In genomic region chr3:145612662-145613061, GRCm38 (mm10) we compare ENCODE assay signal across 9 mouse cellular contexts. TPM values are rescaled to one million over a fixed set of nuclear protein-coding genes. Genes with fewer than 3 reads are reported as not detected.
DNase-seq lines count a peak whose midpoint lies in the region; ATAC-seq and TF ChIP-seq lines count a peak whose summit lies in the region.
"Had no signal": no experiment of that assay in that cellular context is flagged by ENCODE, and none has a peak within 500 bp of the region (broad histone marks: within the 10 kb centered on the region; RNA-seq: fewer than 3 reads in every experiment).

No protein-coding gene starts in this region.

- H3K4me3 ChIP-seq in CH12.LX (replicated peaks in 1 of 3; ENCODE audit: low read depth in 2 of 3, low read length in 2 of 3, poor library complexity in 1 of 3): no peak overlapping the region
- H3K4me3 ChIP-seq: neural tube, embryonic 13.5 days had no signal

- H3K4me1 ChIP-seq in CH12.LX (ENCODE audit: control insufficient read depth in 1 of 2, insufficient read depth in 2 of 2): peaks cover 6 to 10% of the 10 kb centered on the region in 2 experiments

- no peaks in the 10 kb centered on the region for H3K79me2 ChIP-seq in CH12.LX (replicated peaks; ENCODE audit: control insufficient read depth, extremely low read depth, insufficient read depth, poor library complexity, severe bottlenecking)

- no peak overlapping the region for H3K9ac ChIP-seq in CH12.LX (ENCODE audit: insufficient read depth, low read depth)
- H3K9ac ChIP-seq: neural tube, embryonic 13.5 days had no signal

- no peaks in the 10 kb centered on the region for H3K27me3 ChIP-seq in CH12.LX (replicated peaks)
- H3K27me3 ChIP-seq: neural tube, embryonic 13.5 days had no signal

- no peak for TF ChIP-seq POLR2A in CH12.LX (IDR thresholded peaks at IDR 0.05; ENCODE audit: low read depth, low read length)

- TF ChIP-seq EP300 in CH12.LX (IDR thresholded peaks at IDR 0.05; ENCODE audit: low read length): no peak

- TF ChIP-seq RAD21 in CH12.LX (IDR thresholded peaks at IDR 0.05; ENCODE audit: low read depth, low read length): peak; percentile 43

- in situ Hi-C loops in CH12.LX (cut with MboI; ENCODE audit: low pct_ligation_motif_present, low pct_unique_long_range_greater_than_20kb, low sequenced_read_pairs): no loop called here

- H3K36me3 ChIP-seq in CH12.LX (replicated peaks in 1 of 2; ENCODE audit: control insufficient read depth in 1 of 2, insufficient read depth in 1 of 2, low read length in 1 of 2): peaks cover 0 to 14% of the 10 kb centered on the region in 2 experiments

- no peak overlapping the region for H3K27ac ChIP-seq in CH12.LX (ENCODE audit: insufficient read depth, low read depth)
- H3K27ac ChIP-seq: neural tube, embryonic 13.5 days had no signal

- dilution Hi-C loops in CH12.LX (cut with MboI; ENCODE audit: extremely low pct_ligation_motif_present, extremely low pct_unique_long_range_greater_than_20kb, low sequenced_read_pairs): no loop called here

- H3K9me3 ChIP-seq in CH12.LX (replicated peaks; ENCODE audit: low read length): no peaks in the 10 kb centered on the region
- H3K9me3 ChIP-seq: neural tube, embryonic 13.5 days had no signal

- no peak overlapping the region; the same call in 1 of the 2 replicates for H3K4me2 ChIP-seq in CH12.LX (ENCODE audit: insufficient read depth, low read depth, poor library complexity, severe bottlenecking)
- H3K4me2 ChIP-seq: neural tube, embryonic 13.5 days had no signal

- peak; percentile 47 for DNase-seq in kidney, postnatal 10 days
- no peak for DNase-seq in kidney, adult 11 months
- peak; percentile 61 for DNase-seq in CH12.LX (ENCODE audit: extremely low read depth)
- DNase-seq in lung, postnatal 25 days (ENCODE audit: low spot score): peak; percentile 20
- DNase-seq in gastrocnemius, postnatal 14 days: no peak
- DNase-seq in B cell, adult 2 months: no peak
- DNase-seq in adrenal gland, postnatal 4 days (ENCODE audit: low spot score in 2 of 2): no peak

- peak; percentile 80 for ATAC-seq in activated CD4-positive, CD25-positive, alpha-beta regulatory T cell, adult 4 months

- TF ChIP-seq CTCF in CH12.LX (conservative IDR thresholded peaks at IDR 0.05 in 1 of 2, IDR thresholded peaks at IDR 0.05 in 1 of 2; ENCODE audit: low read depth in 2 of 2, low read length in 2 of 2): peak; percentile 81 to 99

- intact Hi-C loops in gastrocnemius, postnatal 14 days (cut with DNase I; ENCODE audit: low total_unique reads): no loop called here

TF ChIP-seq in CH12.LX, 34 proteins besides CTCF, POLR2A, EP300 and RAD21:
- TF ChIP-seq IRF4 (IDR thresholded peaks at IDR 0.05; ENCODE audit: low read depth, low read length) (no peak), POLR2AphosphoS2 (IDR thresholded peaks at IDR 0.05; ENCODE audit: low read depth, low read length) (no peak), ZNF384 (IDR thresholded peaks at IDR 0.05; ENCODE audit: low read depth, low read length) (no peak), MAZ (IDR thresholded peaks at IDR 0.05; ENCODE audit: low read depth, low read length) (0 out of 2 replicates have a peak, but pooled peaks have one; percentile 24), ZMIZ1 (IDR thresholded peaks at IDR 0.05; ENCODE audit: low read depth, low read length) (no peak), E2F4 (IDR thresholded peaks at IDR 0.05; ENCODE audit: insufficient replicate concordance, low read depth, low read length) (no peak), UBTF (IDR thresholded peaks at IDR 0.05; ENCODE audit: low read depth, low read length) (no peak), CHD1 (IDR thresholded peaks at IDR 0.05; ENCODE audit: low read depth, low read length) (no peak), USF2 (conservative IDR thresholded peaks at IDR 0.05; ENCODE audit: low read depth, low read length) (no peak), SIN3A (IDR thresholded peaks at IDR 0.05; ENCODE audit: low read length) (no peak), MEF2A (IDR thresholded peaks at IDR 0.05; ENCODE audit: borderline replicate concordance, low read depth, low read length) (peak; percentile 33; the same call in 1 of the 2 replicates), CHD2 (IDR thresholded peaks at IDR 0.05; ENCODE audit: low read length) (no peak), GABPA (IDR thresholded peaks at IDR 0.05; ENCODE audit: insufficient replicate concordance, low read depth, low read length) (no peak), TBP (conservative IDR thresholded peaks at IDR 0.05; ENCODE audit: low read depth, low read length) (no peak), SMC3 (IDR thresholded peaks at IDR 0.05; ENCODE audit: low read depth, low read length) (peak; percentile 30), JUND (conservative IDR thresholded peaks at IDR 0.05; ENCODE audit: low read depth, low read length) (peak; percentile 27; the same call in 1 of the 2 replicates), BHLHE40 (IDR thresholded peaks at IDR 0.05; ENCODE audit: low read depth, low read length) (no peak; the same call in 1 of the 2 replicates), MYC (IDR thresholded peaks at IDR 0.05; ENCODE audit: low read depth, low read length) (peak; percentile 79), ZC3H11A (IDR thresholded peaks at IDR 0.05; ENCODE audit: low read depth, low read length) (no peak), HCFC1 (IDR thresholded peaks at IDR 0.05; ENCODE audit: low read depth, low read length) (no peak), ELF1 (IDR thresholded peaks at IDR 0.05; ENCODE audit: low read depth, low read length) (no peak), MXI1 (IDR thresholded peaks at IDR 0.05; ENCODE audit: low read depth, low read length) (no peak), ETS1 (conservative IDR thresholded peaks at IDR 0.05; ENCODE audit: low read depth, low read length) (no peak), RCOR1 (conservative IDR thresholded peaks at IDR 0.05; ENCODE audit: low read depth, low read length) (no peak), JUN (IDR thresholded peaks at IDR 0.05; ENCODE audit: insufficient read depth, low read depth, low read length) (no peak)

RNA-seq across cellular contexts. Expression of gene Znhit6, which starts 36.7 kb away (rescaled TPM):
- total RNA-seq in CH12.LX (2012; rRNA removed): 54.4 and 73.3 TPM in 2 replicates
- 58.6 and 67.1 TPM in 2 replicates for total RNA-seq in CH12.LX (2014; rRNA removed)
- 188 and 208 TPM in 2 replicates for polyA plus RNA-seq in CH12.LX (2012; ENCODE audit: insufficient read length, low read depth)
- 10 to 100 TPM; 30.0 to 32.6 TPM for polyA plus RNA-seq in activated CD4-positive, CD25-positive, alpha-beta regulatory T cell, adult 4 months (2017; shearing (Covaris generic))
- 10 to 100 TPM; 10.4 to 11.8 TPM for total RNA-seq in gastrocnemius, postnatal 14 days (2021)
- total RNA-seq in adrenal gland, postnatal 4 days (2021): 10 to 100 TPM; 20.8 to 23.5 TPM

RNA-seq across cellular contexts. Expression of gene Ccn1, which starts 37.1 kb away (rescaled TPM):
- total RNA-seq in CH12.LX (2012; rRNA removed) (not detected in 2 replicates), CH12.LX (2014; rRNA removed) (not detected in 2 replicates)
- not detected in 2 replicates for polyA plus RNA-seq in CH12.LX (2012; ENCODE audit: insufficient read length, low read depth)
- polyA plus RNA-seq in activated CD4-positive, CD25-positive, alpha-beta regulatory T cell, adult 4 months (2017; shearing (Covaris generic)): not detected
- total RNA-seq in gastrocnemius, postnatal 14 days (2021): 10 to 100 TPM; 20.4 to 28.2 TPM
- total RNA-seq in adrenal gland, postnatal 4 days (2021): 10 to 100 TPM; 13.3 to 13.7 TPM

Comparison
In these comparisons a context has a peak if more than half of its experiments do, and no peak if none do; other contexts are left out.
1. DNase-seq: peak in kidney, postnatal 10 days (single experiment), CH12.LX (single experiment) and lung, postnatal 25 days (single experiment); none in kidney, adult 11 months (single experiment), gastrocnemius, postnatal 14 days (single experiment), B cell, adult 2 months (0 of 2) and adrenal gland, postnatal 4 days (0 of 2).
2. RNA of gene Ccn1, which starts 37.1 kb away (total RNA-seq): 20.4 to 28.2 TPM in gastrocnemius, postnatal 14 days and 13.3 to 13.7 TPM in adrenal gland, postnatal 4 days; not detected in CH12.LX; every median in the first group is over 10 times any median in the second.